Mouse (Mus musculus) myocyte (in vitro differentiated cells): ENCODE results near the gene Piwil1. TPM values are rescaled to one million over a fixed set of nuclear protein-coding genes. Genes with fewer than 3 reads are reported as not detected.

Experiments used
- H3K27me3 ChIP-seq: one replicate; pipeline ENCODE4 v1.6.1; 2011; ENCODE audit not compliant: control insufficient read depth, insufficient read depth, insufficient read length
- H3K36me3 ChIP-seq: one replicate; pipeline ENCODE4 v1.6.1; 2011; ENCODE audit not compliant: control insufficient read depth, insufficient read depth
- H3K4me2 ChIP-seq: one replicate; pipeline ENCODE4 v1.6.1; 2011; ENCODE audit warnings: low read depth, control low read depth
- H3K4me3 ChIP-seq: one replicate; pipeline ENCODE4 v1.5.1; 2011; ENCODE audit warnings: mild to moderate bottlenecking, control low read depth, moderate library complexity
- H3K79me2 ChIP-seq: one replicate; pipeline ENCODE4 v1.6.1; 2011; ENCODE audit not compliant: control insufficient read depth, insufficient read depth
- H3ac ChIP-seq: one replicate; pipeline ENCODE4 v1.6.1; 2011; ENCODE audit not compliant: control insufficient read depth, insufficient read length
- CEBPB ChIP-seq: IDR thresholded peaks from 2 replicates; pipeline ENCODE4 v1.6.1; 2011; ENCODE audit warnings: mild to moderate bottlenecking, moderate library complexity; ENCODE audit not compliant: poor library complexity, insufficient read depth, severe bottlenecking
- E2F4 ChIP-seq: IDR thresholded peaks from one replicate; pipeline ENCODE4 v1.6.1; 2011; ENCODE audit warnings: mild to moderate bottlenecking, control low read depth, moderate library complexity; ENCODE audit not compliant: insufficient read depth
- MAX ChIP-seq: IDR thresholded peaks from one replicate; pipeline ENCODE4 v1.6.1; 2011; ENCODE audit warnings: low read depth, mild to moderate bottlenecking, control low read depth
- MYOD1 ChIP-seq, 3 experiments: IDR thresholded peaks; one replicate each; pipeline ENCODE4 v1.6.1; 2011; ENCODE audit warnings: control low read depth in 2 of 3, low read depth in 2 of 3, mild to moderate bottlenecking in 2 of 3, moderate library complexity in 1 of 3; ENCODE audit not compliant: insufficient read length in 2 of 3, control insufficient read depth in 1 of 3
- MYOG ChIP-seq, 3 experiments: IDR thresholded peaks; one replicate each; pipeline ENCODE4 v1.6.1; 2011; ENCODE audit warnings: control low read depth in 2 of 3, low read depth in 2 of 3, mild to moderate bottlenecking in 2 of 3; ENCODE audit not compliant: insufficient read length in 2 of 3, control insufficient read depth in 1 of 3, insufficient read depth in 1 of 3
- POLR2A ChIP-seq: IDR thresholded peaks from one replicate; pipeline ENCODE4 v1.6.1; 2011; ENCODE audit warnings: low read depth, mild to moderate bottlenecking, control low read depth, moderate library complexity; ENCODE audit not compliant: insufficient read length
- POLR2AphosphoS2 ChIP-seq: IDR thresholded peaks from one replicate; pipeline ENCODE4 v1.6.1; 2011; ENCODE audit warnings: low read depth, control low read depth; ENCODE audit not compliant: insufficient read length
- REST ChIP-seq: IDR thresholded peaks from one replicate; pipeline ENCODE4 v1.6.1; 2011; ENCODE audit warnings: mild to moderate bottlenecking, control low read depth, moderate library complexity; ENCODE audit not compliant: insufficient read depth, insufficient read length
- SRF ChIP-seq: IDR thresholded peaks from one replicate; pipeline ENCODE4 v1.6.1; 2011; ENCODE audit warnings: low read depth; ENCODE audit not compliant: control insufficient read depth, insufficient read length
- TCF12 ChIP-seq: IDR thresholded peaks from one replicate; pipeline ENCODE4 v1.6.1; 2011; ENCODE audit warnings: mild to moderate bottlenecking, control low read depth; ENCODE audit not compliant: poor library complexity, insufficient read depth, severe bottlenecking
- TCF3 ChIP-seq: IDR thresholded peaks from one replicate; pipeline ENCODE4 v1.6.1; 2011; ENCODE audit warnings: low read depth, control low read depth; ENCODE audit not compliant: insufficient read length
- USF1 ChIP-seq: IDR thresholded peaks from one replicate; pipeline ENCODE4 v1.6.1; 2011; ENCODE audit warnings: low read depth, mild to moderate bottlenecking, control low read depth, moderate library complexity
- polyA plus RNA-seq: library from polyadenylated mRNA; unstranded; fragments of >200 nt; fragmentation: generic; extraction: Trizol; gene quantifications from one replicate; pipeline ENCODE4 v1.2.1, GENCODE M21; 2012; ENCODE audit warnings: missing spikeins

The Piwil1 gene
- polyA plus RNA-seq, 1 experiment = not detected

DNA sequence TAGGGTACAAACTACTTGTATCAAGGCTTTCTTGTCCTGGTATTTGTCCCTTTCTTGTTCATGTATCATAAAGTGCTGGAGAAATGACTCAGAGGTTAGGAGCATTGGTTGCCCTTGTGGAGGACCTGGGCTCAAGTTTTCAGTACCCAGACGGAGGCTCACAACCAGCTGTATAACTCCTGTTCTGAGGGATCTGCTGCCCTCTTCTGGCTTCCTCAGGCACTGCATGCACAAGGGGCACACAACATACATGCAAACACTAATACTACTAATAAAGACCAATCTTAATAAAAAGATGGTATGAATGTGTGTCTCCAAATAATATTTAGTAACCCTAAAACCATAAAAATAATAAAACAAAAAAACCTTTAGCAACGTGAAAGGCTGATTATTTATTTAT lies 74.1 kb downstream of the Piwil1 start:
- Histone ChIP-seq H3K36me3 (no peaks in the 10 kb centered on the region), H3K4me2 (no peak overlapping the region), H3K4me3 (no peak overlapping the region), H3ac (no peak overlapping the region), H3K27me3 (no peaks in the 10 kb centered on the region), H3K79me2 (no peaks in the 10 kb centered on the region)
- no peak for TF ChIP-seq POLR2A
- no peak for TF ChIP-seq MAX
- TF ChIP-seq REST = no peak
- no peak for TF ChIP-seq MYOG (IDR thresholded peaks at IDR 0.05; ENCODE audit: control insufficient read depth in 1 of 3, insufficient read depth in 1 of 3, insufficient read length in 2 of 3, low read depth in 2 of 3)
- TF ChIP-seq E2F4 = no peak
- TF ChIP-seq SRF = no peak
- no peak for TF ChIP-seq CEBPB
- TF ChIP-seq POLR2AphosphoS2 = no peak

DNA sequence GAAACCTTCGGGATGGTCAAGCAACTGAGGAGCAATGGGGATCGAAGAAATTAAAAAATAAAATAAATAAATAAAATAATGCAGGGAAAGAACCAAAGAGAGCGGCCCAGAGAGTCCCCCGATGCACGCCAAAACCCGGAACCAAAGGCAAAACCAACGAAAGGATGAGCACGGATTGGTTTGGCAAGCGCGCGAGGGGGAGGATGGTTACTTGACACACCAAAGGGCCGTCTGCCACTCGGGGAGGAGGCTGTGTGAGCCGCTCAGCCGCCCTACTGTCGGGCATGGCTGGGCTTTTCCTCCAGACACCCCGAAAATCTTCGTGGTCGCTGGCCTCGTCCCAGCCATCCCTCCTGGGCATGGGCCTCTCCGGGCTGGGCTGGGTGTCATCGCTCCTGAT lies 79.3 kb downstream of the Piwil1 start:
- H3K4me3 ChIP-seq = no peak overlapping the region
- no peaks in the 10 kb centered on the region for H3K36me3 ChIP-seq
- no peaks in the 10 kb centered on the region for H3K79me2 ChIP-seq
- H3K27me3 ChIP-seq = no peaks in the 10 kb centered on the region
- H3ac ChIP-seq = no peak overlapping the region
- TF ChIP-seq REST (no peak), CEBPB (no peak), MAX (no peak), TCF12 (no peak), MYOD1 (IDR thresholded peaks at IDR 0.05; ENCODE audit: control insufficient read depth in 1 of 3, insufficient read length in 2 of 3, low read depth in 2 of 3) (no peak), SRF (no peak), POLR2A (no peak), E2F4 (no peak)
- no peak overlapping the region for H3K4me2 ChIP-seq

DNA sequence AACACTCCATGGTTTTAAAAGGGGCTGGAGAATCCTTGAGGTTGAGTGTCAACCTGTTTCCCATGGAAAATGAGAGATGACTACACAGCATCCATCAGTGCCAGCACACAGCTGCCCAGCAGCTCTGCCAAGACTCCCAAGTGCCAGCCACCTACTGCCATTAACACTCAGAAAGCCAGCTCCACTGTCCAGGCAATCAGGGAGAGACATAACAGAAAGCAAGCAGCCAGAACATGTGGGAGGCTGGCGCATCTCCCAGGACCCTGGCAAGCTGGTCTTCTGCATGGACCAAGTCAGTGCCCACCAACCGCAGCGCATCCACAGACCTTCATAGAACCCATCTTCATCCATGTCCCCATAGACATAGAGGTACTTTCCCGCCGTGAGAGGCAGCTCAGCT lies 98.3 kb downstream of the Piwil1 start:
- no peak overlapping the region for H3K4me3 ChIP-seq
- no peaks in the 10 kb centered on the region for H3K79me2 ChIP-seq
- no peak overlapping the region for H3K4me2 ChIP-seq
- H3ac ChIP-seq = no peak overlapping the region
- no peaks in the 10 kb centered on the region for H3K36me3 ChIP-seq
- no peak for TF ChIP-seq TCF12
- no peak for TF ChIP-seq MAX
- no peak for TF ChIP-seq TCF3
- no peak for TF ChIP-seq USF1
- TF ChIP-seq E2F4 = no peak
- no peak for TF ChIP-seq SRF
- TF ChIP-seq MYOG (IDR thresholded peaks at IDR 0.05; ENCODE audit: control insufficient read depth in 1 of 3, insufficient read depth in 1 of 3, insufficient read length in 2 of 3, low read depth in 2 of 3) = no peak
- TF ChIP-seq MYOD1 (IDR thresholded peaks at IDR 0.05; ENCODE audit: control insufficient read depth in 1 of 3, insufficient read length in 2 of 3, low read depth in 2 of 3) = no peak
- TF ChIP-seq CEBPB = no peak
- no peak for TF ChIP-seq POLR2A
- no peak for TF ChIP-seq POLR2AphosphoS2
- TF ChIP-seq REST = no peak
- no peaks in the 10 kb centered on the region for H3K27me3 ChIP-seq

Other genes with a start within 250 kb of the Piwil1 start
- gene Fzd10, start 101.7 kb upstream of the Piwil1 start, polyA plus RNA-seq = not detected